Mouse (Mus musculus) MEL (cell line): ENCODE measurements around the gene Vsig10l. TPM values are rescaled to one million over a fixed set of nuclear protein-coding genes. Genes with fewer than 3 reads are reported as not detected.

Experiments
- DNase-seq: peaks from one replicate; pipeline ENCODE4 v3.0.0; 2011; ENCODE audit warnings: low read depth, low spot score
- H3K27ac ChIP-seq: 2 replicates; pipeline ENCODE4 v1.5.1; 2012; ENCODE audit warnings: low read depth, mild to moderate bottlenecking, control low read depth, low read length, moderate library complexity; ENCODE audit not compliant: control insufficient read depth
- H3K27me3 ChIP-seq, 2 experiments: fragments of 150-350 bp in 1 of 2; sonication (generic) in 1 of 2; 2 replicates each; pipeline ENCODE4 v1.6.1; 2012; ENCODE audit warnings: low read length in 2 of 2, mild to moderate bottlenecking in 2 of 2, improper control_type of control experiment in 1 of 2, moderate library complexity in 1 of 2; ENCODE audit not compliant: insufficient read depth in 2 of 2, control insufficient read depth in 1 of 2
- H3K36me3 ChIP-seq, 2 experiments: 2 replicates each; pipeline ENCODE4 v1.6.1; 2012 to 2014; ENCODE audit warnings: low read length in 2 of 2, improper control_type of control experiment in 1 of 2, inconsistent platforms in 1 of 2, mild to moderate bottlenecking in 1 of 2; ENCODE audit not compliant: insufficient read depth in 2 of 2, control insufficient read depth in 1 of 2
- H3K4me1 ChIP-seq, 2 experiments: fragments of 150-350 bp in 1 of 2; sonication (generic) in 1 of 2; 2 replicates each; pipeline ENCODE4 v1.6.1; 2012; ENCODE audit warnings: low read length in 2 of 2, improper control_type of control experiment in 1 of 2, mild to moderate bottlenecking in 1 of 2; ENCODE audit not compliant: insufficient read depth in 2 of 2, control insufficient read depth in 1 of 2
- H3K4me3 ChIP-seq, 2 experiments: fragments of 150-350 bp in 1 of 2; sonication (generic) in 1 of 2; 2 replicates each; pipeline ENCODE4 v1.5.1; 2012; ENCODE audit warnings: low read depth in 2 of 2, low read length in 2 of 2, mild to moderate bottlenecking in 2 of 2, moderate library complexity in 2 of 2, control low read depth in 1 of 2, improper control_type of control experiment in 1 of 2; ENCODE audit not compliant: control insufficient read depth in 1 of 2, insufficient read depth in 1 of 2
- H3K79me2 ChIP-seq: 2 replicates; pipeline ENCODE4 v1.6.1; 2012; ENCODE audit warnings: mild to moderate bottlenecking, low read length, moderate library complexity; ENCODE audit not compliant: control insufficient read depth, poor library complexity, insufficient read depth
- H3K9ac ChIP-seq: 2 replicates; pipeline ENCODE4 v1.6.1; 2012; ENCODE audit warnings: low read depth, mild to moderate bottlenecking, control low read depth, low read length, moderate library complexity; ENCODE audit not compliant: control insufficient read depth, poor library complexity, severe bottlenecking
- H3K9me3 ChIP-seq: fragments of 150-350 bp; sonication (generic); replicated peaks from 2 replicates; pipeline ENCODE4 v1.6.1; 2012; ENCODE audit warnings: mild to moderate bottlenecking, low read length, improper control_type of control experiment, moderate library complexity; ENCODE audit not compliant: insufficient read depth
- BHLHE40 ChIP-seq: IDR thresholded peaks from 2 replicates; pipeline ENCODE4 v1.6.1; 2012; ENCODE audit warnings: low read depth, mild to moderate bottlenecking, inconsistent platforms, low read length, improper control_type of control experiment, borderline replicate concordance
- CHD2 ChIP-seq: IDR thresholded peaks from 2 replicates; pipeline ENCODE4 v1.6.1; 2011; ENCODE audit warnings: low read length, improper control_type of control experiment
- CTCF ChIP-seq, 3 experiments: IDR thresholded peaks in 2 of 3; conservative IDR thresholded peaks in 1 of 3; 2 replicates each; pipeline ENCODE4 v1.5.1; 2011 to 2012; ENCODE audit warnings: low read length in 3 of 3, low read depth in 2 of 3, mild to moderate bottlenecking in 2 of 3, improper control_type of control experiment in 1 of 3, inconsistent platforms in 1 of 3, mixed read lengths in 1 of 3, moderate library complexity in 1 of 3; ENCODE audit not compliant: control insufficient read depth in 1 of 3, insufficient read depth in 1 of 3, poor library complexity in 1 of 3, severe bottlenecking in 1 of 3
- EP300 ChIP-seq, 2 experiments: IDR thresholded peaks; 2 replicates each; pipeline ENCODE4 v1.6.1; 2011; ENCODE audit warnings: improper control_type of control experiment in 2 of 2, low read length in 2 of 2, low read depth in 1 of 2, mild to moderate bottlenecking in 1 of 2
- GATA1 ChIP-seq: IDR thresholded peaks from 2 replicates; pipeline ENCODE4 v1.6.1; 2011; ENCODE audit warnings: low read depth, low read length, improper control_type of control experiment
- HCFC1 ChIP-seq: IDR thresholded peaks from 2 replicates; pipeline ENCODE4 v1.6.1; 2012; ENCODE audit warnings: low read depth, mild to moderate bottlenecking, inconsistent platforms, low read length, improper control_type of control experiment, moderate library complexity
- JUND ChIP-seq: IDR thresholded peaks from 2 replicates; pipeline ENCODE4 v1.6.1; 2011; ENCODE audit warnings: low read depth, mild to moderate bottlenecking, improper control_type of control experiment, low read length
- KAT2A ChIP-seq: conservative IDR thresholded peaks from 2 replicates; pipeline ENCODE4 v1.6.1; 2012; ENCODE audit warnings: low read depth, low read length, improper control_type of control experiment, inconsistent platforms
- MAZ ChIP-seq: IDR thresholded peaks from 2 replicates; pipeline ENCODE4 v1.6.1; 2012; ENCODE audit warnings: low read depth, mild to moderate bottlenecking, inconsistent platforms, low read length, improper control_type of control experiment
- POLR2A ChIP-seq, 2 experiments: IDR thresholded peaks; 2 replicates each; pipeline ENCODE4 v1.6.1; 2011 to 2012; ENCODE audit warnings: low read length in 2 of 2, mild to moderate bottlenecking in 2 of 2, control low read depth in 1 of 2, improper control_type of control experiment in 1 of 2, low read depth in 1 of 2, moderate library complexity in 1 of 2; ENCODE audit not compliant: control insufficient read depth in 1 of 2, insufficient read depth in 1 of 2, poor library complexity in 1 of 2
- RAD21 ChIP-seq: IDR thresholded peaks from 2 replicates; pipeline ENCODE4 v1.6.1; 2011; ENCODE audit warnings: mild to moderate bottlenecking, low read depth, low read length, improper control_type of control experiment
- SMC3 ChIP-seq: IDR thresholded peaks from 2 replicates; pipeline ENCODE4 v1.6.1; 2011; ENCODE audit warnings: low read depth, low read length, improper control_type of control experiment
- TBP ChIP-seq: IDR thresholded peaks from 2 replicates; pipeline ENCODE4 v1.8.0; 2011; ENCODE audit warnings: low read depth, low read length, improper control_type of control experiment
- TCF12 ChIP-seq: IDR thresholded peaks from 2 replicates; pipeline ENCODE4 v1.6.1; 2014; ENCODE audit warnings: low read depth, mild to moderate bottlenecking, inconsistent platforms, low read length, improper control_type of control experiment, moderate library complexity
- ZC3H11A ChIP-seq: IDR thresholded peaks from 2 replicates; pipeline ENCODE4 v1.6.1; 2012; ENCODE audit warnings: low read depth, mild to moderate bottlenecking, inconsistent platforms, low read length, improper control_type of control experiment
- ZKSCAN1 ChIP-seq: IDR thresholded peaks from 2 replicates; pipeline ENCODE4 v1.6.1; 2012; ENCODE audit warnings: low read depth, mild to moderate bottlenecking, inconsistent platforms, low read length, improper control_type of control experiment, moderate library complexity
- ZNF384 ChIP-seq: IDR thresholded peaks from 2 replicates; pipeline ENCODE4 v1.6.1; 2012; ENCODE audit warnings: low read depth, mild to moderate bottlenecking, inconsistent platforms, low read length, improper control_type of control experiment
- polyA plus RNA-seq, 2 experiments: library from polyadenylated mRNA; stranded (reverse) in 1 of 2; unstranded in 1 of 2; fragments of >175 nt in 1 of 2; fragments of >200 nt in 1 of 2; gene quantifications; 2 replicates each; pipeline versions ENCODE4 v1.2.1 to v1.2.4; 2012; ENCODE audit warnings: low replicate concordance in 2 of 2, low read depth in 1 of 2; ENCODE audit not compliant: insufficient read length in 2 of 2, insufficient read depth in 1 of 2, missing spikeins in 1 of 2
- total RNA-seq: library from RNA; depleted of rRNA; stranded (reverse); fragments of 300-350 nt; gene quantifications from 2 replicates; pipeline ENCODE4 v1.2.3, GENCODE M21; 2012

The Vsig10l gene
- total and polyA plus RNA-seq, 3 experiments, result 0.08 to 0.65 TPM; not detected in 1

- TF ChIP-seq SMC3 (peak; percentile 62), RAD21 (peak; percentile 54), CTCF (IDR thresholded peaks at IDR 0.05 in 2 of 3, conservative IDR thresholded peaks at IDR 0.05 in 1 of 3; ENCODE audit: control insufficient read depth in 1 of 3, insufficient read depth in 1 of 3, low read depth in 2 of 3, low read length in 3 of 3, poor library complexity in 1 of 3, severe bottlenecking in 1 of 3) (peak; percentile 78 to 88 (median 83)), KAT2A (no peak)
- H3K36me3 ChIP-seq, result no peaks in the 10 kb centered on the region
- no peak overlapping the region for H3K4me3 ChIP-seq
- peak; percentile 65 for DNase-seq
- H3K79me2 ChIP-seq, result no peaks in the 10 kb centered on the region
- H3K9ac ChIP-seq, result no peak overlapping the region
- H3K4me1 ChIP-seq, result no peaks in the 10 kb centered on the region
- H3K27ac ChIP-seq, result no peak overlapping the region
- H3K9me3 ChIP-seq, result no peaks in the 10 kb centered on the region
- H3K27me3 ChIP-seq, result no peaks in the 10 kb centered on the region
Observed at GRCm38 (mm10) chr7:43422995-43423617, 39.8 kb upstream of the Vsig10l start.

- Histone ChIP-seq H3K9me3 (no peaks in the 10 kb centered on the region), H3K36me3 (no peaks in the 10 kb centered on the region), H3K27ac (no peak overlapping the region), H3K79me2 (no peaks in the 10 kb centered on the region), H3K4me1 (no peaks in the 10 kb centered on the region), H3K9ac (no peak overlapping the region), H3K4me3 (no peak overlapping the region), H3K27me3 (no peaks in the 10 kb centered on the region)
- TF ChIP-seq TBP, result no peak
- no peak for TF ChIP-seq TCF12
- TF ChIP-seq HCFC1, result no peak
- no peak for TF ChIP-seq ZC3H11A
- TF ChIP-seq JUND, result no peak
- TF ChIP-seq CHD2, result no peak
- no peak for TF ChIP-seq EP300 (IDR thresholded peaks at IDR 0.05; ENCODE audit: low read depth in 1 of 2, low read length in 2 of 2)
- no peak for TF ChIP-seq POLR2A (IDR thresholded peaks at IDR 0.05; ENCODE audit: control insufficient read depth in 1 of 2, insufficient read depth in 1 of 2, low read depth in 1 of 2, low read length in 2 of 2, poor library complexity in 1 of 2)
- no peak for TF ChIP-seq ZNF384
- no peak for TF ChIP-seq SMC3
- TF ChIP-seq MAZ, result no peak
- no peak for DNase-seq
Observed at GRCm38 (mm10) chr7:43423991-43424625, 38.8 kb upstream of the Vsig10l start.

- no peaks in the 10 kb centered on the region for H3K9me3 ChIP-seq
- TF ChIP-seq CHD2, result no peak
- no peak for TF ChIP-seq ZKSCAN1
- no peak for TF ChIP-seq KAT2A
- TF ChIP-seq MAZ, result no peak
- TF ChIP-seq GATA1, result no peak
- TF ChIP-seq BHLHE40, result no peak
- H3K4me3 ChIP-seq, result no peak within 1 kb of the TSS
Observed at GRCm38 (mm10) chr7:43427406-43427805, 35.5 kb upstream of the Vsig10l start, which contains the start of gene Lim2. Lim2 (plus strand) TSS chr7:43427670.

More at GRCm38 (mm10) chr7:43427406-43427805, 35.5 kb upstream of the Vsig10l start, which contains the start of gene Lim2:
- Histone ChIP-seq H3K4me1 (no peaks in the 10 kb centered on the region), H3K79me2 (no peaks in the 10 kb centered on the region), H3K36me3 (no peaks in the 10 kb centered on the region), H3K9ac (no peak within 1 kb of the TSS), H3K27ac (no peak within 1 kb of the TSS), H3K27me3 (no peaks in the 10 kb centered on the region)
- DNase-seq, result no peak
